8 mouse cellular contexts compared by ENCODE assay signal in the genomic region with DNA sequence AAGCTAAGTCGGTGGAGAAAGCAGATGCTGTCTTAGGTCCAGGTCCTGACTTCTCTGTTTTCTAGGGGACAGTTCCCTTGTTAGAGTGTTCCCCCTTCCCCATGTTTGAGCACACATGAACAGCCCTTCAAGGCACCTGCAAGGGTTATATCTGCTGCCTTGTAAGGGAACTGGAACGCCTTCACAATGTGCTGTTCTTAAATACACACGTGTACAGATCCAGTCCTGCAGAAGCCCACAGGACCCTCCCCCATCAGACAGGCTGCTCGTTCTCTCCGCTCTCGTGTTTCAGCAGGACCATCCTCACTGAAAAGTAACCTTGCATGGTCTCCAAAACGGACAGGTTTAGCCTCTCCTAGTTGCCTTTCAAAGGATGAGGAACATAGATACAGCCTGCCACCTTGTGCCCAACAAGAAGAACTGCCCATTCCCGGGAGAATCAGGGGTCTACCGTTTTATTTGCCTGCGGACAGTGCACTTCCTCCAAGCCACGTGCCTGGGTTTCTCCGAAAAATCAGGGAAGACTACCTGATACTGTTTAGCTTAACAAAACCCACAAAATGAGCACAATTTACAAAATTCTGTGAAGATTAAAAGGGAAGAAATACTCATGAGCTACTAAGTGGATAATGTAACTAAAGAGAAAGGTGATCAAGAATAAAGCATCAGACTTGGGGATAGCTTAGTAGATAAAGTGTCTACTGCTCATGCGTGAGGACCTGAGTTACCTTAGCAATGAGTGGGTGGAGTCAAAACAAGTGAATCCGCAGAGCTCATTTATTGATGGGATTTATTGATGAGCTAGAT. TPM values are rescaled to one million over a fixed set of nuclear protein-coding genes. Genes with fewer than 3 reads are reported as not detected.
DNase-seq lines count a peak whose midpoint lies in the region; ATAC-seq and TF ChIP-seq lines count a peak whose summit lies in the region.
"Had no signal": no experiment of that assay in that cellular context is flagged by ENCODE, and none has a peak within 500 bp of the region (broad histone marks: within the 10 kb centered on the region; RNA-seq: fewer than 3 reads in every experiment).

No protein-coding gene starts in this region.

- H3K27ac ChIP-seq in liver, embryonic 14.5 days = no peak overlapping the region
- H3K27ac ChIP-seq in bone marrow macrophage, adult 2 months (ENCODE audit: insufficient read depth, low read depth, low read length) = no peak overlapping the region
- H3K27ac ChIP-seq in forebrain, embryonic 12.5 days = no peak overlapping the region
- H3K27ac ChIP-seq in kidney, postnatal 0 days = no peak overlapping the region
- no peak overlapping the region for H3K27ac ChIP-seq in midbrain, embryonic 14.5 days (replicated peaks; ENCODE audit: low read depth, low read length)

- H3K9me3 ChIP-seq in liver, embryonic 14.5 days (ENCODE audit: control insufficient read depth, low read length) = no peaks in the 10 kb centered on the region
- H3K9me3 ChIP-seq in forebrain, embryonic 12.5 days = no peaks in the 10 kb centered on the region
- no peaks in the 10 kb centered on the region for H3K9me3 ChIP-seq in kidney, postnatal 0 days (replicated peaks; ENCODE audit: low read length)
- no peaks in the 10 kb centered on the region for H3K9me3 ChIP-seq in midbrain, embryonic 14.5 days (ENCODE audit: control insufficient read depth, low read length)

- H3K27me3 ChIP-seq in liver, embryonic 14.5 days (ENCODE audit: control insufficient read depth, insufficient read depth, low read length) = no peaks in the 10 kb centered on the region
- H3K27me3 ChIP-seq in forebrain, embryonic 12.5 days = peaks cover 3% of the 10 kb centered on the region; the same call in 1 of the 2 replicates
- H3K27me3 ChIP-seq in kidney, postnatal 0 days (ENCODE audit: insufficient read depth, low read length) = no peaks in the 10 kb centered on the region
- H3K27me3 ChIP-seq in midbrain, embryonic 14.5 days (ENCODE audit: control insufficient read depth, insufficient read depth, low read length) = no peaks in the 10 kb centered on the region

- TF ChIP-seq EP300 in liver, embryonic 14.5 days (IDR thresholded peaks at IDR 0.05; ENCODE audit: low read depth) = no peak

- no peaks in the 10 kb centered on the region for H3K36me3 ChIP-seq in liver, embryonic 14.5 days (replicated peaks; ENCODE audit: control insufficient read depth, insufficient read depth, low read depth)
- no peaks in the 10 kb centered on the region for H3K36me3 ChIP-seq in forebrain, embryonic 12.5 days (replicated peaks)
- no peaks in the 10 kb centered on the region for H3K36me3 ChIP-seq in kidney, postnatal 0 days (ENCODE audit: insufficient read depth, low read length)
- no peaks in the 10 kb centered on the region for H3K36me3 ChIP-seq in midbrain, embryonic 14.5 days (ENCODE audit: control insufficient read depth, insufficient read depth, low read length)

- no peaks in the 10 kb centered on the region for H3K4me1 ChIP-seq in liver, embryonic 14.5 days (replicated peaks; ENCODE audit: control insufficient read depth in 2 of 2, insufficient read depth in 2 of 2, low read length in 1 of 2)
- H3K4me1 ChIP-seq in bone marrow macrophage, adult 2 months (ENCODE audit: control insufficient read depth, insufficient read depth, low read length) = peaks cover 7% of the 10 kb centered on the region
- H3K4me1 ChIP-seq in forebrain, embryonic 12.5 days = no peaks in the 10 kb centered on the region
- H3K4me1 ChIP-seq in kidney, postnatal 0 days (replicated peaks; ENCODE audit: insufficient read depth, low read length) = no peaks in the 10 kb centered on the region
- 0 out of 2 replicates have a peak, but pooled peaks cover 4% of the 10 kb centered on the region for H3K4me1 ChIP-seq in midbrain, embryonic 14.5 days (ENCODE audit: control insufficient read depth, insufficient read depth, low read length)

- no peak overlapping the region for H3K4me3 ChIP-seq in liver, embryonic 14.5 days (ENCODE audit: insufficient read depth in 1 of 2, low read depth in 2 of 2, low read length in 2 of 2)
- H3K4me3 ChIP-seq in bone marrow macrophage, adult 2 months (ENCODE audit: insufficient read depth, low read length) = no peak overlapping the region
- no peak overlapping the region for H3K4me3 ChIP-seq in forebrain, embryonic 12.5 days (replicated peaks)
- H3K4me3 ChIP-seq in kidney, postnatal 0 days (replicated peaks; ENCODE audit: low read depth, low read length) = no peak overlapping the region
- H3K4me3 ChIP-seq in midbrain, embryonic 14.5 days (replicated peaks; ENCODE audit: low read depth, low read length) = no peak overlapping the region

- no peak overlapping the region for H3K4me2 ChIP-seq in liver, embryonic 14.5 days (ENCODE audit: low read depth)
- 0 out of 2 replicates have a peak overlapping the region, but pooled peaks have one; percentile 24 for H3K4me2 ChIP-seq in forebrain, embryonic 12.5 days
- 0 out of 2 replicates have a peak overlapping the region, but pooled peaks have one; percentile 6 for H3K4me2 ChIP-seq in kidney, postnatal 0 days (ENCODE audit: low read length)
- H3K4me2 ChIP-seq in midbrain, embryonic 14.5 days (ENCODE audit: low read length) = peak overlapping the region; percentile 24; the same call in 1 of the 2 replicates

- TF ChIP-seq POLR2A in bone marrow macrophage, adult 2 months (IDR thresholded peaks at IDR 0.05; ENCODE audit: borderline replicate concordance, low read depth, low read length) = no peak

- no peak for ATAC-seq in liver, embryonic 14.5 days (ENCODE audit: insufficient read depth)
- peak; percentile 87 for ATAC-seq in forebrain, embryonic 12.5 days (ENCODE audit: low FRiP score)
- peak; percentile 54; the same call in 1 of the 2 replicates for ATAC-seq in kidney, postnatal 0 days (replicated peaks; ENCODE audit: low FRiP score, low read depth)
- peak; percentile 74; the same call in 1 of the 2 replicates for ATAC-seq in midbrain, embryonic 14.5 days (ENCODE audit: low FRiP score, low TSS enrichment)

- WGBS in liver, embryonic 14.5 days (ENCODE audit: insufficient replicate concordance) = 16% methylated on average over 14 of the region's 14 CpGs
- 24% methylated on average over 14 of the region's 14 CpGs for WGBS in forebrain, embryonic 12.5 days
- WGBS in kidney, postnatal 0 days = 19% methylated on average over 14 of the region's 14 CpGs
- WGBS in midbrain, embryonic 14.5 days = 23% methylated on average over 14 of the region's 14 CpGs

- DNase-seq in liver, embryonic 14.5 days (ENCODE audit: low read depth in 3 of 3, low spot score in 3 of 3) = no peak
- no peak for DNase-seq in liver
- DNase-seq in kidney, postnatal 0 days (ENCODE audit: low spot score) = peak; percentile 80
- peak; percentile 89 for DNase-seq in midbrain, embryonic 14.5 days
- no peak for DNase-seq in urinary bladder, postnatal 10 days (ENCODE audit: low spot score)

- peak; percentile 48 for TF ChIP-seq CTCF in liver, embryonic 14.5 days (IDR thresholded peaks at IDR 0.05; ENCODE audit: low read depth)
- peak; percentile 73 for TF ChIP-seq CTCF in bone marrow macrophage, adult 2 months (IDR thresholded peaks at IDR 0.05; ENCODE audit: low read depth, low read length)
- TF ChIP-seq CTCF in kidney, postnatal 0 days (IDR thresholded peaks at IDR 0.05; ENCODE audit: low read depth) = peak; percentile 83

- no peak overlapping the region for H3K9ac ChIP-seq in liver, embryonic 14.5 days (replicated peaks)
- H3K9ac ChIP-seq in forebrain, embryonic 12.5 days = no peak overlapping the region
- no peak overlapping the region for H3K9ac ChIP-seq in kidney, postnatal 0 days (ENCODE audit: low read depth, low read length)
- no peak overlapping the region; the same call in 1 of the 2 replicates for H3K9ac ChIP-seq in midbrain, embryonic 14.5 days (replicated peaks; ENCODE audit: low read length)

RNA-seq across cellular contexts. Expression of a gene that starts 14.8 kb away (rescaled TPM):
- polyA plus RNA-seq in liver, embryonic 14.5 days (2012; rRNA removed) = not detected in 2 replicates
- polyA plus RNA-seq in liver, embryonic 14.5 days (2014; fragmentation: Nextera tagmentation; extraction: Ambion mirVana) = not detected in 2 replicates
- polyA plus RNA-seq in bone marrow macrophage, adult 2 months (2012; ENCODE audit: insufficient read depth, insufficient read length, missing spikeins) = not detected in 2 replicates
- not detected in 2 replicates for polyA plus RNA-seq in forebrain, embryonic 12.5 days (2016; fragmentation: Nextera tagmentation; extraction: Ambion mirVana)
- polyA plus RNA-seq in kidney, postnatal 0 days (2015; fragmentation: Nextera tagmentation; extraction: Ambion mirVana) = not detected in 2 replicates
- polyA plus RNA-seq in midbrain, embryonic 14.5 days (2014; fragmentation: Nextera tagmentation; extraction: Ambion mirVana) = not detected in 2 replicates
- polyA plus RNA-seq: large intestine, adult 2 months had no signal

RNA-seq across cellular contexts. Expression of a gene that starts 40.9 kb away (rescaled TPM):
- polyA plus RNA-seq in liver, embryonic 14.5 days (2012; rRNA removed) = 0.02 TPM in 1 of 2 replicates, not detected in the other
- polyA plus RNA-seq in liver, embryonic 14.5 days (2014; fragmentation: Nextera tagmentation; extraction: Ambion mirVana) = 0.08 TPM in 1 of 2 replicates, not detected in the other
- polyA plus RNA-seq in bone marrow macrophage, adult 2 months (2012; ENCODE audit: insufficient read depth, insufficient read length, missing spikeins) = not detected in 2 replicates
- 0.13 TPM in 1 of 2 replicates, not detected in the other for polyA plus RNA-seq in forebrain, embryonic 12.5 days (2016; fragmentation: Nextera tagmentation; extraction: Ambion mirVana)
- polyA plus RNA-seq in kidney, postnatal 0 days (2015; fragmentation: Nextera tagmentation; extraction: Ambion mirVana) = not detected in 2 replicates
- not detected in 2 replicates for polyA plus RNA-seq in midbrain, embryonic 14.5 days (2014; fragmentation: Nextera tagmentation; extraction: Ambion mirVana)

Comparison
In these comparisons a context has a peak if more than half of its experiments do, and no peak if none do; other contexts are left out.
1. DNase-seq: peak in kidney, postnatal 0 days (single experiment) and midbrain, embryonic 14.5 days (single experiment); none in liver, embryonic 14.5 days (0 of 3), liver (single experiment) and urinary bladder, postnatal 10 days (single experiment).
2. Peak in every context shown above with its lines, with median percentiles within 50 percentile points of each other: CTCF ChIP-seq.